Mouse (Mus musculus) testis, postnatal 10 days (tissue): ENCODE measurements around the gene Faim2.

Source experiments
- DNase-seq: peaks from one replicate; pipeline ENCODE4 v3.0.0; 2021; ENCODE audit warnings: low spot score

The Faim2 gene

GRCm38 (mm10) chr15:99527629-99528353, at the start of gene Faim2:
Faim2 (minus strand) TSS chr15:99528165.
- no peak for DNase-seq

DNA sequence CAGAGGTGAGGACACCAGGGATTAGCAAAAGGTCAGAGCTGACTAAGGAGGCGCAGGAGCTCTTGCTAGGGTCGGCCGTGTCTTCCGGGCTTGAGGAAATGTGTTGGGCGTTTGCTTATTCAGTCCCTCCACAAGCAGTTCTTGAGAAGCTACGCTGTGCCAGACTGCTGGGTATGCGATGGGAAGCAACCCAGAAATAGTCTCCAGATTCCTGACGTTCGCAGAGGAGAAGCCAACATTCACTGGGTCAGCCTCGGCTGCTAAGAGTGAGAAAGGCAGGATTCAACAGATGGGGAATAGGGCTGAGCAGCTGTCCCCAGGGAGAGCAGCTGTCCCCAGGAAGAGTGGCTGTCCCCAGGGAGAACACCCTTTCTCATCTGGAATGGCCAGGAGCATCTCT, 41.2 kb upstream of the Faim2 start:
- DNase-seq, result no peak

DNA sequence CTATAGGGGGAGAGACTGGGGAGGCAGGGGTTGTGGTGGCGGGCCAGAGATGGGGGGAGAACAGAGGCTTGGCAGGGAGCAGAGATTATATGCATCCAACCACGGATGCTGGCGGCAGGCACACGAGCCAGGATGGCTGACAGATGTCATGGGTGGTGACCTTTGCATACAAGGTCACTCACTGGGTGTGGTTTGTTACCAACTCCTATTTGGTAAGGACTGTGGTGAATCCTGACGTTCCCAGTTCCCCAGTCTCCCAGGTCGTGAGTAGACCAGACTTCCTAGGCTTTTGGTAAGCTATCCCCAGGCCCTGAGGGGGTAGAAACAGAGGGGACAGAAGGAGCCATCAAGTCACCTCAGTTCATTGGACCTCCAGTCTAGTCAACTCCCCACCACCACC, 40.7 kb upstream of the Faim2 start:
- DNase-seq, result no peak

GRCm38 (mm10) chr15:99567371-99567770, 39.4 kb upstream of the Faim2 start:
- DNase-seq, result no peak

DNA sequence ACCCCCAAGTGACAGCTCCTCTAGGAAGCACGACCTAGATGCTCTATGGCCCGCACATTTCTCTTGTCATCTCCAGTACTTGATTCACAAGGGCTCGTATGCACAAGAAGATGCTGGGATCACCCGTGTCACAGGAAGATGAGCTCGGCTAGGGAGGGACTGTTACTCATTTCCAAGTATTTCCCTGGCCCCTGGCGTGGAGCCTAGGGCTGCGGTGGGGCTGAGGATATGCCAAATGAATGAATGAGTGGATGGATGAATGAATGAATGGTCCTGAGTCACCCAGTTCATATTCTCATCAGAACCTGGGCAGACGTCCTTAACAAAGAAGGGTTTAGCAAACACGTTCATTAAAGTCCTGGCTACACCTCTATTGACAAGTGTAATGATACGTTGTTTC, 32.3 kb upstream of the Faim2 start:
- no peak for DNase-seq

- no peak for DNase-seq
Observed at GRCm38 (mm10) chr15:99558947-99559346, 31.0 kb upstream of the Faim2 start.

DNA sequence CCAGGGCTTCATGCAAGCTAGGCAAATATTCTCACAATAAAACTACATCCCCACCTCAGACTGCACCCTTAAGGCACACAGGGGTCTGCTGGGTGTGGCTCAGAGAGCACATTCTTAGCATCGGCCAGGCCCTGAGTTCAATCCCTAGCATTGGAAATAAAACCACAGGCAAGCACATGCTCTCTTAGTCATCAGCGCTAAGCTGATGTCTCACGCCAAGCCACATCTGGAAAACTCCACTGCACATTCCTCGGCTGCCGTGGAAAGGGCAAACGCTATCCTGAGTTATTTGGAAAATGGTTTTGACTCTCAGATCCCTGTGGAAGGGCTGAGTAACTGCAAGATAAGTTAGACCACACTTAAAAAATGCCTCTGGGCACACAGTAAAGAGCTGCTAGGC, 25.8 kb upstream of the Faim2 start:
- no peak for DNase-seq

- DNase-seq, result no peak
Observed at GRCm38 (mm10) chr15:99549901-99550300, 21.9 kb upstream of the Faim2 start.

GRCm38 (mm10) chr15:99547732-99548131, 19.8 kb upstream of the Faim2 start:
- DNase-seq, result no peak

GRCm38 (mm10) chr15:99546596-99546995, 18.6 kb upstream of the Faim2 start:
- no peak for DNase-seq

DNA sequence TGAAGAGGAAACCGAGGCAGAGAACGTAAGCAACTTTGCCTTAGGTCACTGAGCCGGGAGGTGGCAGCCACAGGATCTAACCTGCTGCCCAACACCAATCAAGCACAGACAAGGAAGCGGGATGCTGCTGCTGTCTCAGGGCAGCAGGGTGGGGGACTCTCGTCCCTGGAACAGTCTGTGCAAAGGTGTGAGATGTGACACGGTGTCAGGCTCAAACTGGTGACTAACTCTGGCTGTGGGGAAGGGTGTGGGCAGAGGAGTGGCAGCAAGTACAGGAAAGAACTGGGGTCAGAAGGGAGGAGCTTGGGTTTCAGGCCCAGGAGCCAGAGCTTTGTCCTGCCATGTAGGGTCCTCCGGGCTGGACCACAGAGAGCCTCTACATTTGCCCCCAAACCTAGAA, 16.1 kb upstream of the Faim2 start:
- no peak for DNase-seq

- DNase-seq, result no peak
Observed at GRCm38 (mm10) chr15:99539891-99540290, 11.9 kb upstream of the Faim2 start.

- DNase-seq, result no peak
Observed at GRCm38 (mm10) chr15:99536889-99537862, 9.2 kb upstream of the Faim2 start.

DNA sequence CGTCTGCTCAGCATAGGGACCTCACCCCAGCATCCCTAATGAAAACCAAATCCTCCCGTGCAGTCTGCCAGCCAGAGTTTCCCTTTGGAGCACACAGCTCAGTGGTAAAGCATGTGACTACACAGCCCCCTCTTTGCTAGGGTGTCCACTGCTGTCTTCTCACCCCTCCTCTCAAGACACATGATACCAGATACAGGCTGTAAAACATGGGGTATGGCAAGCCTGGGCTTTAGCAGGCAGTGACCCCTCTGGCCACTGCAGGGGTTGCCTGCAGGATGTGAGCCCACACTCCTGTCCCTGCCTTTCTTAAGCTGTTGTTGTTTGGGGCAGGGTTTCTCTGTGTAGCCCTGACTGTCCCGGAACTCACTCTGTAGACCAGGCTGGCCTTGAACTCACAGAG, 4.1 kb upstream of the Faim2 start:
- DNase-seq, result no peak

DNA sequence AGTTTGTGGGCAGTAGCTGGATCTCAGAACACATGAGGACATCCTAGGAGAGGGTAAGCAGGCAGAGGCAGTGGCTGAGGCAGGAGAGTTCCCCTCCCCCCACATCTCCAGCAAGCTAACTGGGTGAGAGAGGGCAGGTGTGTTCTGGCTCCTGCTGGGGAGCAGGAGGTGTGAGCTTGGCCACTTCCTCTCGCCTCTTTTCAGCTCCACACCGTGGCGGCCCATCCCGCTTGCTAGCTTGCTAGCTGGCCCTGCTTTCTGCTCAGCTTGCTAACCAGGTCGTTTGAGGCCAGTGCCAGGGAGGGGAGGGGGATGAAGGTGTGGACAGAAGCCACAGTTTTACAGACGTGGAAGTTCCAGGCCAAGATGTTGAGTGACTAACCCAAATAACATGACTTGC, 3.2 kb upstream of the Faim2 start:
- no peak for DNase-seq

GRCm38 (mm10) chr15:99526681-99527080, 1.3 kb downstream of the Faim2 start:
- no peak for DNase-seq

- no peak for DNase-seq
Observed at GRCm38 (mm10) chr15:99520306-99520705, 7.7 kb downstream of the Faim2 start.

DNA sequence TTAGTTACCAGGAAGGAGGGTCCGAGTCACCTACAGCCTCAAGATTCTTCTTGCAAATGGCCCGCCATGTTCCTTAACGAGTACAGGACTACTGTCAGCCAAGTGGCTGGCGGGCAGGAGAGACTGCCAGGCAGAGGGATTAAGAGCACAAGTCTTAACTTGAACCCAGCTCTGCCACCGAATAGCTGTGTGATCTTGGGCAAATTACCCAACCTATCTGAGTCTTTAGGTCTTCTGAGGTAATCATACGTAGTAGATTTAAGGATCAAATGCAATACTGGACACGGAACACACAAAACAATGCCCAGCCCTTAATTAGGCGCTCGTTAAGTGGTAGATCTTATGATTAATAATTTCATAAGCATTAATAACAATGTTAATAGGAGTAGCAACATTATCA, 8.3 kb downstream of the Faim2 start:
- DNase-seq, result no peak

GRCm38 (mm10) chr15:99517715-99518114, 10.2 kb downstream of the Faim2 start:
- no peak for DNase-seq

DNA sequence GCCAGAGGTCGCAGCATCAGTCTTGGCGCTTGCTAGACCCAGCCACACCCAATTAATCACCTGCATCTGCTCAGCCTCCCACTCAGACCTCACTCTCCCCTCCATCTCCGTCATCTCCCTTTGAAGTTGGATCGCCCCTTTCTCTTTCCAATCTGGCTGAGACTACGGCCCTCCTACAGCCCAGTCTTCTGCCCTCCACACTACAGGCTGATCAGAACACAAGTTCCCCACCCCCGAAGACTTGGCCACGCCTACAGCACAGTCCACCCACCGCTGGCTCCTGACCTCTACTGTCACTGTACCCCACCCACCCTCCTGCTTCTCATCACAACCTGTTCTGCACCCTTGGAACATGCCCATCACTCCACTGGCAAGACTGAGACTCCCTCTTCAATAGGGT, 11.2 kb downstream of the Faim2 start:
- no peak for DNase-seq

- peak; percentile 67 for DNase-seq
Observed at GRCm38 (mm10) chr15:99511797-99512525, 16.0 kb downstream of the Faim2 start.

DNA sequence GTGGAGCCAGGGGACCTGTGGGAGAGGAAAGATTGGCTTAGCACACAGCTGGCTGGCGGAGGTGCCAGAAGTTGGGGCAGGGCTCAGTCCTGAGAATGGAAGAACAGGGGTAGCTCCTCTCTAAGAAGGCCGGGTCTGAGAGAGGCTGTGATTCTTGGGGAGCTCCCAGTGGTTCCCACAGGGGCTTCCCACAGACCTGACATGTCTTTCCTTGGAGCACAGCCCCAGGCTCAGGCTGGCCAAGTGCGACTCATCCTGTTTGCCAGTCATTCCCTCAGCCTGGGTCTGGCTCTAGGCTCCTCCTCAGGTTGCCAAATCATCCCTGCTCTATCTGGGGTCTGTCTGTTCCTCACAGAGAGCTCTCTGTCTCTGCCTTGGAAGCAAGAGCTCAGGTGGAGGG, 17.3 kb downstream of the Faim2 start:
- DNase-seq, result no peak

DNA sequence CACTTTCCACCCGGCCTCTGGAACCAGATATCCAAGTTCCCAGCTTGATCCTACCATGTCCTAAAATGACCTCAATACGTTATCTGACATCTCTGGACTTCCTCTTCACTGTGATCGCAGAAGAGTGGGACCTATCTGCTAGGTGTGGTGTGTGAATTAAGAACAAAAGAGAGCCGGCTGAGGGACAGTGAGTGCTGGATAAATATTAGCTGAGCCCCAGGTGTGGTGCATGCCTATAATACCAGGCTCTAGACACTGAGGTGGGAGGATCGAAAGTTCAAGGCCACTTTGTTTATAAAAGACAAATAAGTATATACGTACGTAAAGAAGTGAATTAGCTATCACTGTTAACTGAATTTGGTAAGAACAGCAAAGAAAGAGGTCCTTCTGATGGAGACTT, 18.1 kb downstream of the Faim2 start:
- DNase-seq, result no peak
